Mouse (Mus musculus) gastrocnemius, postnatal 25 days (tissue): ENCODE measurements around the gene 2900011O08Rik. TPM values are rescaled to one million over a fixed set of nuclear protein-coding genes. Genes with fewer than 3 reads are reported as not detected.

Experiments used
- DNase-seq: peaks from one replicate; pipeline ENCODE4 v3.0.0; 2022
- microRNA-seq, 2 experiments: library from miRNA; unstranded; fragments of <30 nt; microRNA quantifications; one replicate each; pipeline ENCODE4 v1.2.0; 2021; ENCODE audit warnings: borderline replicate concordance in 2 of 2
- total RNA-seq, 2 experiments: library from RNA; stranded (reverse); gene quantifications; 1 replicate in 1 of 2; 2 replicates in 1 of 2; pipeline ENCODE4 v1.2.3; 2021

The 2900011O08Rik gene
- total RNA-seq, 2 experiments from 2014 or later, result not detected

DNA sequence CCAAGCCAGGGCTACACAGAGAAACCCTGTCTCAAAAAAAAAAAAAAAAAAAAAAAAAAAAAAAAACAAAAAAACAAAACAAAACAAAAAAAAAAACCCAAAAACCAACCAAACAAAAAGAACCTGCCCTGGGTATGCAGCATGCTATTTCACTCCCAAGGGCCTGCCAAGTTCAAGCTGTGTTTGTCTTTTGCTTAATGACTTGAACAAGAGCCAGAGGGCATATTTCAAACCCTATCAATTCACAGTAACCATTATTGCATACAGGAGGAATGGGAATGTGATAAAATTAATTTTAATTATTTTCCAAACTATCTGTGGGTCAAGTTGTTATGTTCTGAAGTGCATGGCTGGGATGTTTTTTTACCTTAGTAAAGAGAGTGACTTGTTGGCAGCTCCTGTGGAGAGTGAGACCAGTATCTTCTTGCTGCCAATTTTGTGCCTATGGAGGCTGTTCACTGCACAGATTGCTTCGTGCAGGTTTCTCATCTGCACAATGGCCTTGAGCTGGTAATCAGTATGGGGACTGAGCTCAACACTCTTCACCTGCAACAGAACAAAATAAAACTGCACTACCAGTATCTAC lies 151.7 kb downstream of the 2900011O08Rik start:
- DNase-seq, result no peak

DNA sequence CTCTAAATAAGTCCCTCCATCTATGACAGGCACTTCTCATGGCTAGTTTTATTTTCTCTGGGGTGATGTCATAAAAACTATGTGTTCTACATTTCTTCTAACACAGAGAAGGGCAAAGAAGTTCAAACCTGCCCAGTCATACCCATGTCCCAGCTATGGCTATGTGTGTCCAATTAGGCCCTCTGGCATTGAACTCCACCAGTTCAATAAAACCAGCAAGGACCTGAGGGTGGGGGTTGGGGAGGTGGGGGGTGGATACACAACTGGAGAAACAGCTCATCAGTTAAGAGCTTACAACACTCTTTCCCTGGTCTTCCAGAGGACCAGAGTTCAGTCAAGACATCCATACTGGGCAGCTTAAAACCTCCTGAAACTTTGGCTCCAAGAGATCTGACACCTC lies 152.7 kb downstream of the 2900011O08Rik start:
- no peak for DNase-seq

DNA sequence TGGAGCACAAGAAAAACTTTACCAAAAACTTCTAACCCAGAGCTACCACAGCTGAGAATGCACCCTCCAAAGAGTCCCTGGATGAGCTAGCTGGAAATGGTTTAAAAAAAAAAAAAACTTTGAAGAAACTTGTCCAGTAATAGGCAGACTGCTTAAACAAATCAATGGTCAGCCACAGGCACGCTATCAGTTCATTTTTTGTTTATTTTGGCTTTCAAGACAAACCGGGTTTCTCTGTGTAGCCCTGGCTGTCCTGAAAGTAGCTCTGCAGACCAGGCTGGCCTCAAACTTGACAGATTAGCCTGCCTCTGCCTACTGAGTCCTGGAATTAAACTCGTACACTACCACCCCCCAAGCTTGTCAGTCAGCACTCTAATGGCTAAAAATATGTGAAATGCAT lies 156.9 kb downstream of the 2900011O08Rik start:
- no peak for DNase-seq

DNA sequence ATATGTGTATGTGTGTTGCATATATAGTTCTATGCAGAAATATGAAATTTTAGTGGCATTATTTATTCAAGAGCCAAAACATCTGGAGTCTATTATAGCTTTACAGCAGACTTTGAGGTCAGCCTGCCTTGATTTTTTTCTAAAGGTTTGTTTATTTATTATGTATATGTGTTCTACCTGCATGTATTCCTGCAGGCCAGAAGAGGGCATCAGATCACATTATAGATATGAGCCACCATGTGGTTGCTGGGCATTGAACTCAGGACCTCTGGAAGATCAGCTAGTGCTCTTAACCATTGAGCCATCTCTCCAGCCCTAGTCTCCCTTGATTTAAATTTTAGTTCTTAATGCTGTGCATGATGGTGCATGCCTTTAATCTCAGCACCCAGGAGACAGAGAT lies 161.3 kb downstream of the 2900011O08Rik start:
- no peak for DNase-seq

Small RNAs within 50 kb of the gene (microRNA-seq; reads per million reads assigned to microRNA genes)
- gene Gm27671, result 0 reads per million in 2 experiments

Other genes starting within 250 kb of the 2900011O08Rik start
- 10 to 100 TPM; 29.9 to 30.2 TPM for gene Rrn3, start 205.9 kb upstream of the 2900011O08Rik start, total RNA-seq
- 10 to 100 TPM; 34.1 to 37.5 TPM for gene Ntan1, start 167.8 kb upstream of the 2900011O08Rik start, total RNA-seq
- gene Pdxdc1, start 83.5 kb upstream of the 2900011O08Rik start, total RNA-seq, result 10 to 100 TPM; 41.8 to 47.7 TPM
- 1 to 10 TPM in 1 of 2 experiments, under 1 TPM in 1; 0.69 to 1.0 TPM for gene Mpv17l, start 83.4 kb upstream of the 2900011O08Rik start, total RNA-seq
- gene Ifitm7, start 284 bp downstream of the 2900011O08Rik start, total RNA-seq, result not detected
- 10 to 100 TPM; 24.3 to 27.0 TPM for gene Nde1, start 176.7 kb downstream of the 2900011O08Rik start, total RNA-seq
- gene Marf1, start 176.7 kb downstream of the 2900011O08Rik start, total RNA-seq, result 10 to 100 TPM; 16.4 to 18.7 TPM